Mouse (Mus musculus) midbrain, embryonic 14.5 days (tissue): Measurements from ENCODE around the gene Naaladl2. TPM values are rescaled to one million over a fixed set of nuclear protein-coding genes. Genes with fewer than 3 reads are reported as not detected.

ENCODE experiments used
- ATAC-seq: fragments of 200-750 bp; cut with Nextera tagmentation; 2 replicates; pipeline ENCODE4 v1.8.0; 2017; ENCODE audit warnings: moderate number of reproducible peaks, moderate library complexity; ENCODE audit not compliant: low FRiP score, low TSS enrichment
- DNase-seq: peaks from one replicate; pipeline ENCODE4 v3.0.0-alpha.2; 2015
- H3K27ac ChIP-seq: fragments of 300-500 bp; sonication (generic); replicated peaks from 2 replicates; pipeline ENCODE4 v1.5.1; 2014; ENCODE audit warnings: mild to moderate bottlenecking, low read depth, low read length, moderate library complexity
- H3K27me3 ChIP-seq: fragments of 300-500 bp; sonication (generic); 2 replicates; pipeline ENCODE4 v1.6.1; 2014; ENCODE audit warnings: low read length, control low read depth, mixed read lengths; ENCODE audit not compliant: control insufficient read depth, insufficient read depth
- H3K36me3 ChIP-seq: fragments of 300-500 bp; sonication (generic); 2 replicates; pipeline ENCODE4 v1.6.1; 2014; ENCODE audit warnings: low read length, control low read depth; ENCODE audit not compliant: control insufficient read depth, insufficient read depth
- H3K4me1 ChIP-seq: fragments of 300-500 bp; sonication (generic); 2 replicates; pipeline ENCODE4 v1.6.1; 2014; ENCODE audit warnings: mild to moderate bottlenecking, antibody characterized with exemption, low read length, control low read depth; ENCODE audit not compliant: control insufficient read depth, insufficient read depth
- H3K4me2 ChIP-seq: fragments of 300-500 bp; sonication (generic); 2 replicates; pipeline ENCODE4 v1.6.1; 2014; ENCODE audit warnings: mild to moderate bottlenecking, low read length, moderate library complexity
- H3K4me3 ChIP-seq: fragments of 300-500 bp; sonication (generic); replicated peaks from 2 replicates; pipeline ENCODE4 v1.5.1; 2014; ENCODE audit warnings: low read depth, low read length
- H3K9ac ChIP-seq: fragments of 300-500 bp; sonication (generic); replicated peaks from 2 replicates; pipeline ENCODE4 v1.6.1; 2014; ENCODE audit warnings: mild to moderate bottlenecking, low read length, moderate library complexity
- H3K9me3 ChIP-seq: fragments of 300-500 bp; sonication (generic); 2 replicates; pipeline ENCODE4 v1.6.1; 2016; ENCODE audit warnings: low read length, control low read depth, mixed read lengths; ENCODE audit not compliant: control insufficient read depth
- WGBS: fragments of 180-500 bp; shearing (Covaris S2); extraction: QIAGEN DNeasy Blood & Tissue Kit; methylation state at CpG from one replicate; pipeline ENCODE4 v1.1.7; 2014; 5-methylcytosine and 5-hydroxymethylcytosine counted together
- polyA plus RNA-seq: library from polyadenylated mRNA; unstranded; fragments of >200 nt; fragmentation: Nextera tagmentation; extraction: Ambion mirVana; gene quantifications from 2 replicates; pipeline ENCODE4 v1.2.1, GENCODE M21; 2014

Naaladl2 gene
- polyA plus RNA-seq, 1 experiment from 2014 or later = 0.58 TPM

- Histone ChIP-seq H3K36me3 (no peaks in the 10 kb centered on the region), H3K27ac (no peak overlapping the region), H3K27me3 (no peaks in the 10 kb centered on the region), H3K4me1 (no peaks in the 10 kb centered on the region), H3K9ac (no peak overlapping the region), H3K9me3 (no peaks in the 10 kb centered on the region), H3K4me2 (no peak overlapping the region), H3K4me3 (no peak overlapping the region)
- DNase-seq = peak; percentile 49
- ATAC-seq = peak; percentile 53; the same call in 1 of the 2 replicates
Measured at GRCm38 (mm10) chr3:23962961-23963621, 1181.0 kb downstream of the Naaladl2 start.

- no peaks in the 10 kb centered on the region for H3K4me1 ChIP-seq
- H3K27me3 ChIP-seq = no peaks in the 10 kb centered on the region
- WGBS = 87% methylated on average over 2 of the region's 2 CpGs
- H3K9ac ChIP-seq = no peak overlapping the region
- H3K4me2 ChIP-seq = no peak overlapping the region
- H3K9me3 ChIP-seq = no peaks in the 10 kb centered on the region
- H3K36me3 ChIP-seq = no peaks in the 10 kb centered on the region
- no peak overlapping the region for H3K4me3 ChIP-seq
- H3K27ac ChIP-seq = no peak overlapping the region
- no peak for ATAC-seq
- DNase-seq = no peak
Measured at GRCm38 (mm10) chr3:23946182-23946581, 1197.9 kb downstream of the Naaladl2 start.

GRCm38 (mm10) chr3:23937299-23937698 is 1206.8 kb downstream of the Naaladl2 start:
- WGBS = 40% methylated on average over 5 of the region's 5 CpGs

GRCm38 (mm10) chr3:23928097-23928496 is 1216.0 kb downstream of the Naaladl2 start:
- DNase-seq (no peak), ATAC-seq (no peak)
- Histone ChIP-seq H3K4me2 (no peak overlapping the region), H3K9ac (no peak overlapping the region), H3K27ac (no peak overlapping the region), H3K4me1 (no peaks in the 10 kb centered on the region), H3K36me3 (no peaks in the 10 kb centered on the region), H3K9me3 (no peaks in the 10 kb centered on the region), H3K4me3 (no peak overlapping the region), H3K27me3 (no peaks in the 10 kb centered on the region)
- 84% methylated on average over 4 of the region's 4 CpGs for WGBS

More at GRCm38 (mm10) chr3:23937299-23937698, 1206.8 kb downstream of the Naaladl2 start:
- H3K27me3 ChIP-seq = no peaks in the 10 kb centered on the region
- no peak overlapping the region for H3K9ac ChIP-seq
- H3K4me2 ChIP-seq = no peak overlapping the region
- no peak overlapping the region for H3K4me3 ChIP-seq
- peak; percentile 21 for DNase-seq
- no peaks in the 10 kb centered on the region for H3K4me1 ChIP-seq
- H3K9me3 ChIP-seq = no peaks in the 10 kb centered on the region
- H3K36me3 ChIP-seq = no peaks in the 10 kb centered on the region
- ATAC-seq = no peak
- H3K27ac ChIP-seq = no peak overlapping the region

- H3K4me1 ChIP-seq = no peaks in the 10 kb centered on the region
- H3K27ac ChIP-seq = no peak overlapping the region
- WGBS = 19% methylated on average over 1 of the region's 1 CpGs
- H3K36me3 ChIP-seq = no peaks in the 10 kb centered on the region
- no peaks in the 10 kb centered on the region for H3K9me3 ChIP-seq
- ATAC-seq (no peak; the same call in 1 of the 2 replicates), DNase-seq (peak; percentile 13)
- no peak overlapping the region for H3K4me3 ChIP-seq
- no peaks in the 10 kb centered on the region for H3K27me3 ChIP-seq
- no peak overlapping the region for H3K9ac ChIP-seq
- H3K4me2 ChIP-seq = no peak overlapping the region
Measured at GRCm38 (mm10) chr3:23907682-23908081, 1236.4 kb downstream of the Naaladl2 start.

GRCm38 (mm10) chr3:23865688-23866087 is 1278.4 kb downstream of the Naaladl2 start:
- ATAC-seq (no peak), DNase-seq (no peak)
- no peak overlapping the region for H3K4me3 ChIP-seq
- H3K36me3 ChIP-seq = no peaks in the 10 kb centered on the region
- H3K27me3 ChIP-seq = no peaks in the 10 kb centered on the region
- no peak overlapping the region for H3K27ac ChIP-seq
- 91% methylated on average over 1 of the region's 1 CpGs for WGBS
- H3K9ac ChIP-seq = no peak overlapping the region
- no peaks in the 10 kb centered on the region for H3K9me3 ChIP-seq
- H3K4me2 ChIP-seq = no peak overlapping the region
- H3K4me1 ChIP-seq = no peaks in the 10 kb centered on the region

GRCm38 (mm10) chr3:23857275-23857674 is 1286.8 kb downstream of the Naaladl2 start:
- ATAC-seq (no peak), DNase-seq (no peak)
- Histone ChIP-seq H3K9me3 (no peaks in the 10 kb centered on the region), H3K4me3 (no peak overlapping the region), H3K27ac (no peak overlapping the region), H3K36me3 (no peaks in the 10 kb centered on the region), H3K27me3 (no peaks in the 10 kb centered on the region), H3K4me2 (no peak overlapping the region), H3K9ac (no peak overlapping the region), H3K4me1 (no peaks in the 10 kb centered on the region)
- WGBS = 72% methylated on average over 1 of the region's 1 CpGs

GRCm38 (mm10) chr3:23817585-23817984 is 1326.5 kb downstream of the Naaladl2 start:
- no peak overlapping the region for H3K4me3 ChIP-seq
- H3K4me2 ChIP-seq = no peak overlapping the region
- no peaks in the 10 kb centered on the region for H3K27me3 ChIP-seq
- no peak overlapping the region for H3K9ac ChIP-seq
- no peaks in the 10 kb centered on the region for H3K9me3 ChIP-seq
- H3K4me1 ChIP-seq = no peaks in the 10 kb centered on the region
- no peak overlapping the region for H3K27ac ChIP-seq
- H3K36me3 ChIP-seq = no peaks in the 10 kb centered on the region
- DNase-seq (no peak), ATAC-seq (no peak)

GRCm38 (mm10) chr3:23758746-23759145 is 1385.3 kb downstream of the Naaladl2 start:
- Histone ChIP-seq H3K4me3 (no peak overlapping the region), H3K36me3 (no peaks in the 10 kb centered on the region), H3K27ac (no peak overlapping the region), H3K4me2 (no peak overlapping the region), H3K4me1 (no peaks in the 10 kb centered on the region), H3K27me3 (no peaks in the 10 kb centered on the region), H3K9me3 (no peaks in the 10 kb centered on the region), H3K9ac (no peak overlapping the region)
- no peak for DNase-seq
- 95% methylated on average over 1 of the region's 1 CpGs for WGBS
- no peak for ATAC-seq
